Mouse (Mus musculus) retina, postnatal 7 days (tissue): ENCODE data around the gene Pthlh.
A peak's percentile ranks its signal among the peaks of the same experiment; 100 is the strongest.
"Not testable (repeated sequence)": the region's sequence is repeated elsewhere in the genome, so short reads cannot be mapped to it uniquely, and the experiment has no call there.

Source experiments
- DNase-seq: peaks from one replicate; pipeline ENCODE4 v3.0.0-alpha.2; 2012; ENCODE audit warnings: low read depth, low spot score

The Pthlh gene

DNA sequence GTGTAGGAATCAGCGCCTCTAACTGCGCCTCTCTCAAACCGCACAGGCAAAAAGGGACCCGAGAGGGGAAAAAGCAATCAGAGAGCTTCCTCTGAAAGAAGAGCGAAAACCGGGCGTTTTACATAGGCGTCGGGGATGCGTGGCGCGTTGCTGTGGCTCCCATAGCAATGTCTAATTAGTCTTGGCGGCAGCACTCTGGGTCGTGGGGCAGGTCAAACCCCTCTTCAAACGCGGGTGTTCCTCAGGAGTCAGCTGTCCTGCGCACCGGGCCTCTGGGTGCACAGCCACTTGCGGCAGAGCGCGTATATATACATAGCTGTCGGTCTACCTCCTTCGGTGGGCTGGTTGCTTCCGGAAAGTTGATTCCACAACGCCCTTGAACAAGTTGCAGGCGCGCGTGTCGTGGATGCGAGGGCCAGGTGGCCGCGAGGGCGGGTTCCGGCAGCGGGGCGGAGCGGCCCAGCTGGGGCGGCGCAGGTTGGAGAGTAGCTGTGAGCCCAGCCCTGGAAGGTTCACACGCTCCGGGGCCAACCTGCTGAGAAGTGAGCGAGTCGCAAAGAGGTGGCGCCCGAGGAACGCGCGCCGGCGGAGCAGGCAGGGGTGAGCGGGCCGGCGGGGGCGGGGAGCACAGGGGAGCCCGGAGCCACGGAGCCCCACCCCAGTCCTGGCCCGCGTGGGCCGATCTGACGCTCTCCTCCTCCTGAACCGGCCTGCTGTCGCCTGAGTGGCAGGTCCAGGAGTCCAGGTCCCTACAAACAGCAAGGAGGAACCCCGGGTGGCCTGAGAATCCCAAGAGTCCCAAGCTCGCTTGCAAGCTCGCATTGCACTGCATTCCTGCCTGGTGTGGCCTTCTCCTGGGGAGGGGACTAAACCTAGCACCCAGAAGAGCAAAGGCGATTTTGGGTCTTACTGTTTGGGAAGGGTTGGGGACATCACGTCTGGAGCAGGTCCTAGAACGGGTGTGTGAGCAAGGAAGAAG lies at the start of gene Pthlh:
Gene Pthlh (minus strand): TSS at position 597 of the 979 bp plus-strand sequence.
- peak; percentile 25 for DNase-seq

DNA sequence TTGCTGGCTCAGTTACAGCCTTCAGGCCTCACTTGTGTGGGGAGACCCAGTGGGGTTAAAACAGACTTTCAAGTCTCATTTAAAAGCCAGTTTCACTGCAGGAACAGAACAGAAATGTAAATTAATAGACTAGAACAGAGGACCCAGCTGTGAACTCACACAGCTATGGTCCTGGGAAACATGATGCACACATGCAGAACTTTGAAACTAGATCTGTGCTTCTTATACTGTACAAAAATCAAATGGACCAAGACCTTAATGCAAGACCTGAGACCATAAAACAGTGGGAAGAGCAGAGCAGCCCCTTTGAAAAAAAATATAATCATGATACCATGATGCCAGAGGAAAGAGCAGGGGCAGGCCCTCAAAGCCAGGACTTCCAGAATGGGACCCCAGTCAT lies 49.3 kb upstream of the Pthlh start:
- DNase-seq: no peak

DNA sequence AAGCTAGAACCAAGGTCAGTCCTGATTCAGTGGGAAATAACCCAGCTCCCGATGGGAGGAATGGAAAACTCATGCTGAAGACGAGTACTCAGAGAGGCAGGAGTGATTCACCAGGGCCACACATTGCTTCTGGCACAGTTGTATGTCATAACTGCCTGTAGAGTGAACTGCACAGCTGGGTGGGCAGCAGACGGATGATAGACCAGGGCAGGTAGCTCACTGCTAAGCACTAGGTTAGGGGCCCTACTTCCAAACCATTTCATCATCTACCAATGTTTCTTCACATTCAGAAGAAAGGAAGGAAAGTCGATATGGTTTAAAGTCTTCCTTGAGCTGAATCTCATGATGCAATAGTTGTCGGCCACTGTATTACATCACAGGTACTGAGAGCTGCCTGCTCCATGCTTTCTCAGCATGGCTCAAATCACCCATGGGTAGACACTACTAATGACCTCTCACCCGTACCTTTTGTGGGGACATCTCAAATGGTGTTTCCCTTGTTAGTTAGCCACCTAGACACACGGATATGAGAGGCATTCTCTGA lies 46.5 kb upstream of the Pthlh start:
- DNase-seq: no peak

DNA sequence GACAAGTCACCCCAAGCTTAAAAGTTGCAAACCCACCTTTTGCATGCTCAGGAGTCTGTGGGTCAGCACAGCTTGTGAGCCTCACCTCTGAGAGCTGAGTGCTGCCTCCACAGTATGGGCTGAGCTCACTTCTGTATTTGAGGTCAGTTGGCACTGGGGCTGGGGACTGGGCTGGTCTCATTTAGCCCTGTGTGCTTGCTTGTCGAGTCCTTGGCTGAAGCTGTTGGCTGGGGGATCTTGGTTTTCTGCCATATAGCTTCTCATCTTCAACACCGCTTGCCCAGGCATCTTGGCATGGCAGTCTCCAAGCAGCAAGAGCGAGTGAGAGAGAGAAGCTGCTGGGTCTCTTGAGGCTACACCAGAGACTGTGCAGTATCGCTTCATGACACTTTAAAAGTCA lies 46.1 kb upstream of the Pthlh start:
- no peak for DNase-seq

DNA sequence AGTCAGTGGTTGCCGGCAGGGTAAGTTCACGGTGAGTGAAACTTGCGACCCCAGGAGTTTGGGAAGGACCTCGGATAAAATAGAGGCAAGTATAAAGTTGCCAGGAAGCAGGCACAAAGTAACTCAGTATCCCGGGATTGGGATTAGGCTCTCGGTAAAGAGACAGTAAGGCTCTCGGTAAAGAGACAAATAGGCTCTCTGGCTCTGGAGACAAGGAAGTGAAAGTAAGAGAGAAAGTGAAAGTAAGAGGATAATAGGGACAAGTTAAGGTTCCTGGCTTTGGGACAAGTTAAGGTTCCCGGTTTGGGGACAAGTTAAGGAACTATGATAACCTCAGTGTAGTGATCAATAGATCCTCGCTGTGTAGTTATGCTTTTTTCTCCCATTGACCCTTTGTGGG lies 40.3 kb upstream of the Pthlh start:
- DNase-seq: not testable (repeated sequence)

DNA sequence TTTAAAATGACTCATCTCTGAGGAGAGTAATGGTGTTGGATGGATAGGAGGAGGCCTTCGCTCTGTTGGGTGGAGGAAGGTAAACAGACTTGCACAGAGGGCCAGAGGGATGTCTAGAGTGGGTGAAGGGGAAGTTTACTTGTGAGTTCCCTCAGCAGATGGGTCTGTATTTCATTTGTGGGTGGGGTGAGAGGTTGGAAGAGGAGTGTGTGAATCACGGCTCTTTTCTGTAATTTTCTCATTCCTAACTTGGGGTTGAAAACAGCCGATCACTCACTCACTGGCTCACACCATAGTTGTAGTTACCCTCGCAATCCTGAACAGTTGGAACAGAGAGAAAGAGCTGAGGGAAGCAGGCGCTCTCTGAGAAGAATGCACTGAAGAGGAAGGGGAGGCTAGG lies 35.6 kb upstream of the Pthlh start:
- DNase-seq: no peak

DNA sequence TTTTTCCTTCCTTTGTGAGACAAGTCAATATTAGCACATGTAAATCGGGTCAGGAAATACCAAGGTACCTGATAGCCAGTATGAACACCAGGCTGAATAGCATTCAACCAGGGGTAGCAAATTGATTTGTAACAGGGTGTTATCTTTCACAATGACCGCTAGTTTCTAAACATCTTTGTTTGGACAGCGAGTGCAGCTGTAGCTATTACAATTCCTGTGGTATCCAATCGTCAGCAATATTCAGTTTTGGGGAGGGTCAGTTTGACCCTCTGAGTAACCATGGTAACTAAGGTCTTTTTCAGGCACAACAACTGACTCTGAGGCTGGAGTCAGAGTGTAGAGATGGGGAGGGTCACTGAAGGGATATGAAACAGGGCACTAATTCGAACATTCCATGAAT lies 15.3 kb upstream of the Pthlh start:
- no peak for DNase-seq

DNA sequence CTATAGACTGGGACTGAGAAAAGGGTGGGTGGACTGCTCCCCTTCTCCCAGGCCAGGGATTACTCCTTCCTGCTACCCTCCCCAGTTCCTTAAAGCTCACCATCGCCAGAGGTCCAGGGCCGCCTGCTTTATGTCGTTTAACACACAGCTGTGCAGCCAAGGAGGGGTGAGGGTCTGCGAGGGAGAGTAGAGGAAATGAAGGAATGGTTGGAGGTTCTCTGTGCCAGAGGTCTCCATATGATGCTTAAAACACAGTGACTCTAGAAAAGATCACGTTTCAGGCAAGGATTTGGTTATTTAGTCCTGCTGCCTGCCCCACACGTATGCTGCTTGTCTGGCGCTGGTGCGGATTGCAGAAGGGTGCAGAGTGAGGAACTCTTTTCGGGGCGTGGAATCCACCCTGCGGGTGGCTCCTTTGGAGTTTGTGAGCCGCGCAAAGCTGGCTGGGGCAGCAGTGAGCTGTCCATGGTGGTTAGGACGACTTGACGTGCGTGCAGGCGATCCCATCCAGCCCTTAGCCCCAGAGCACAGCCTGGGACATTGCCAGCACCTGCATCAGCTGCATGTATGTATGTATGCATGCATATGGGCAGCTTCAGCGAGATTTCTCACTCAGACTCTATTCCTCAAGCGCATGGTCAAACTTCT lies 4.3 kb upstream of the Pthlh start:
- no peak for DNase-seq

DNA sequence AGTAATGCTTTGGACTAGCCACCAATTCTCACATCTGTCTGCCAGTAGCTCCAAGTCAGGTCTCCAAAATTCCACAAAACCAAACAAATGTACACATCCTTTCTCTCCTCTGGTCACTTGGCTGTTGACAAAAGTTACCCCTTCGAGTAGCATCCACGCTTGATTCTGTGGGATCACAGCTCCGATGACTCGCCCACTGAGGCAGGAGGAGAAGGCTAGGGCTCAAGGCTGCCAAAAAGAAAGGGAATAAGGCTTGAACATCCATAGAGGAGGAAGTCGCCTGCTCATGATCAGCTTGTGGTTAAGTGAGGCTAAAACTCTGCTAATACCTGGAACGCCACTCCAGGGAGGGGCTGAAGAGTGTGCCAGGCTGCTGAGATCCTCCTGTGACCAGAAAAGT lies 2.5 kb upstream of the Pthlh start:
- DNase-seq: no peak

DNA sequence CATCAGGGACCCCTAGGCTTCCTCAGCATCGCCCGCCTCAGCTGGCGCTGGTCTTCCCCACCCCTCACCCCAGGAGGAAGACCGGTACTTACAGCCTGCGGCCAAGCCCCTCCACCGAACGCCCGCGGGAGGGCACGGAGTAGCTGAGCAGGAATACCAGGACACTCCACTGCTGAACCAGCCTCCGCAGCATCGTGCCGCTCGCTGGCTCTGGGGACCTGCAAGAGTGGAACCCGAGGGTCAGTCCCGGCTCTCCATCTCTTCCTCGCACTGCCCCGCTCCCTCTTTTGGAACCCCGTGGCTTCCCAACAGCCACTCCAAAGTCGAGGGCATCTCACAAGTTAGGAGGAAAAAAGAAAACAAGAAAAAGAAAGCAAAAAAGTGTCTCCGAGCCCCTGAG lies 805 bp downstream of the Pthlh start:
- no peak for DNase-seq

DNA sequence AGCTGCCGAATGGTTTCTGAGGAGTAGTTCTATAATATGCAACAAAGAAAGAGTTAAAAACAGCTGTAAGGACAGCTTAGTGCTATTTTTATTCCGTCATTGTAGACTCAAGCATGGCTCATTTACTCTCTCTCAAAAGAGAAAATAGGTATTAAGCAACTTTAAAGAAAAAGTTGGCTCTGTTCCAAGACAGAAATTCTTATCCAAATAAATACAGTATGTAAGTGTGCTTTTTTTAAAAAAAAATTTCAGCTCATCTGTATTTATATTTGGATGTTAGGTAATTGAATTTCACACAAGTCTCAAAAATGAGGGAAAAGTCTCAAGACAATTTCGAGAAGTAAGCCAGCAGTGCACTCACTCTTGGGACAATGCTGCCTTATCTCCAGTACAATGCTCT lies 2.4 kb downstream of the Pthlh start:
- no peak for DNase-seq

DNA sequence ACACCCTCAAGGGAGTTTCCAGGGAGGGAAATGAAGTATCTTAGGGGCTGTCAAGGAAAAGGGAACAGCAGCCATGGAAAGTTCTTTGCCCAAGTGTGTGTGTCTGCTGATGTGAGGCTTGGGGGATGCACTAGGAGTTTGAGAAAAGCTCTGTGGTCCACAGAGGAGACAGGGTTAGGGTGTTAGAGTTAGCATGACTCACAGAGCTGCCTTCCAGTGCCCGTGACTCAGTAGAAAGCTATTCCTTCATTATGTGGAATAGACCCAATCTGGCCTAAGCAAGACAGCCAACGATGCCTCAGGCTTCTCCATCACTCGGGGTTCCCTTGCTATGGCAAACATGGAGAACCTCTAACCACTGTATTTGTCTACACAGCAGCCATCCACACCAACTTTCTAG lies 3.2 kb downstream of the Pthlh start:
- DNase-seq: no peak

DNA sequence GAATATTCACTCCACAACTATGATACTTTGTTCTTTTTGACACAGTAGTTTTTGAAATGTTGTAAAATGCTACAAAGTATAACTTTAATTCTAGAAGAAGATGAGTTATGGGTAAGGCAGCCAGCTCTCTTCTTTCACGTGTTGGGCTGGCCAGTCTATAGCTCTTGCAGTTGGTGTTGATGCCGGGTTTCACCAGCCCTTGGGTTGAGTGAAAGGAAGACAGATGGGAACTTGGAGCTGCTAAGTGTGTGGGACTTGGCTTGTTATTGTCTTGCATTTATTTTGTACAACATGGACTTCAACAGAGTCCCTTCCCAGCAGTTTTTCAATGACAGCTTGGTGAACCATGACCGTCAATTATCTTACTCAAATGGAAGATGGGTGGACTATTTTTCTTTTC lies 16.2 kb downstream of the Pthlh start:
- no peak for DNase-seq

DNA sequence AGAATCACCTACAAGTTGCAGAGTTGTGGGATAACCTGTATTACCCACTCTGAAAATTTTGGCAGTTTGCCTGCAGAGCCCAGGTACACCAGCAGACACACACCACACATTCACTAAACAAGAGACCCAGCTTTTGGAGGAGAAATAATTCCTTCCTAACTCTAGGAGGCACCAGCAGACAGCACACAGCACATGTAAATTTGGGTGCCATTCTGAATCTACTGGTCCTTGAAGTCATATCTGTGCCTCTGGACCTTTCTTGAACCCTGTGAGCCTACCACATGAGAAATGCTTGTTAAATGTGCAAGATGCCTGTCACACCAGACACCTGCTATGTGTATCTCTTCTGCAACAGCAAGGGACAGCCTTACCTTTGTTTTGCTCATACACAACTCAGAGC lies 19.7 kb downstream of the Pthlh start:
- no peak for DNase-seq

DNA sequence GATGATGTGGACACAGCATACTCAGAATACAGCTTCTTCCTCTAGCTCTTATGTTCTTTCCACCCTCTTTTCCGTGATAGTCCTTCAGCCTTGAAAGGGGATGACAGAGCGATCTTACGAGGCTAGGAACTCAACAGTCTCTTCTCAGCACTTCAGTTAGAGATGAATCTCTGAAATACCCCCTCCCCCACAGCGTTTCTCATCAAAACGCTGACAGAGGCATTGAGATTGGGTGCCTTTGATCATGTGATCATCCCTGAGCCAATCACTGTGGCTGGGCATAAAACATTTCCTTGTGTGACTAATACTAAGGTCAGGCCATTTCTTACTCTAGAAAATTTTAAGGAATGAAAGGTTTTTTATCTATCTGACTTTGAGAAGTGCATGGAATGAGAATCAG lies 20.3 kb downstream of the Pthlh start:
- DNase-seq: no peak

DNA sequence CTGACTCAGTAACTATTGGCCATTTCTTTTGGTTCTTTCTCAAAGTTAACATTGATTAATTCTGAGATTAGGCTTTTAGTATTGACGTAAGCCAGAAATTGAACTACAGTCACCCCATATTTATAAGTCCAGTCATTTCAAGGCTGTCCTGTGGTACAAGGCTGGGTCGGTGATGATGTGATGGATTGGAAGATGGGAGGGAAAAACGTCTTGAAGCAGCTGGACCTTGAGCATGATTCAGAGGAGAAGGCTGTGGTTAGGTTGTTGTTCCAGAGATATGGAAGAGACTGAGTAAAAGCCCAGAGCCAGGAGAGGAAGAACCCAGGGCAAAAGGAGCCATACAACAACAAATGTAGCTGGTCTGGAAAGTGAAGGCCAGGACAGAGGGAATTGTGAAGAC lies 22.4 kb downstream of the Pthlh start:
- DNase-seq: no peak

DNA sequence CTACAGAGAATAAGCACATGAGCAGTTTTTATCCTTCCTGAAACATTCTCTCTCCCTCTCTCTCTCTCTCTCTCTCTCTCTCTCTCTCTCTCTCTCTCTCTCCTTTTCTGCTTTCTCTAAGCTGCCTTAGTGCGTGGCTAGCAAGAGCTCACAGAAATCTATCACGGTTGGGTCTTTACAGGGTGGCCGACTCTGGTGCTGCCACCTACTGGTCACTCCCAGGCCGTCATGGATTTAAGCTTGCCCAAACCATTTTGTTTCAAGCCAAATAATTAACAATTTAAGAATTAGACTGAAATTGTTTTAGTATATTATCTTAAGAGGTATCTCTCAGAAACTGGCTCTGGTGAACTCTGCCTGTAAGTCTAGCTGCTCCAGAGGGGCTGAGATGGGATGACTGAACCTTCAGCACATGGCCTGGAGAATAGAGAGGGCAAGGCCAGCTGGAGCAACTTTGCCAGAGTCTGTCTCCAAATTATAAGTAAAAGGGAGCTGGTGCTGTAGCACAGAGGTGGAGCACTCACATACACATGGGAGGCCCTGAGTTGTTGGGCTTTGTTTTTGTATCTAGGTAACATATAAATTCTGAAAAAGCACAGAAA lies 23.7 kb downstream of the Pthlh start:
- peak; percentile 37 for DNase-seq

DNA sequence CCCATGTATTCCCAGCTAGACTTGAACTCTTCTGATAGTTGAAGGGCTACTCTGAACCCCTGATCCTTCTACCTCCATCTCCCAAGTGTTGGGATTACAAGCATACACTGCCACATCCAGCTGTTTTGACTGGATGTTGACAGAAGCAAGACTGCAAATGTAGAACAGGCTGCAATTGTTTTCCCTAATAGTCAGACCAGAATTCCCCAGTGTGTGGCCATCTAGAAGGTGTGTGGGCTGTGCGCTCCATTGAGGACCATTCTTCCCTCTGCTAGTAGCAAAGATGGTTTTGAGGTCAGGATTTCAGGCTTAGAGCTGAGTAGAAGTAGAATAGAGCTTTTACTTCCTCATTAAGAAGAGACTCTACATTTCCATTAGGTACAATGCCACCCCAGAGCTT lies 37.3 kb downstream of the Pthlh start:
- no peak for DNase-seq

DNA sequence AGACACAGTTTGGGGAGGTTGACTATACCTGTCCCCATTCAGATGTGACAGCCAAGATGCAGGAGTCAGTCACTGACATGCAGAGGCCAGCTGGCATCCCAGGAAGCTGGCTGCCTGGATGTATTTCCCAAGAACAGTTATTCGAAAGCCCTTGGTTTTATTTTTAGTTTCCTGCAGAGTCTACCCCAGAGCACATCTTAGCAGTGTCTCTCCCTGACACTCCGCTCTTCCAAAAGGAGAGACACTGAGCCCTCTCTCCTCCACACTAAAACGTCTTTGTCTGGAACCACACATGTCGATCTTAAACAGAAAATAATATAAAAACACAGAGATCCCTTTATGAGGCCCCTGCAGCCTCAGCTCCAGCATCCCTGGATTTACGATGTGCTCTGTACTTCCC lies 44.9 kb downstream of the Pthlh start:
- DNase-seq: no peak

DNA sequence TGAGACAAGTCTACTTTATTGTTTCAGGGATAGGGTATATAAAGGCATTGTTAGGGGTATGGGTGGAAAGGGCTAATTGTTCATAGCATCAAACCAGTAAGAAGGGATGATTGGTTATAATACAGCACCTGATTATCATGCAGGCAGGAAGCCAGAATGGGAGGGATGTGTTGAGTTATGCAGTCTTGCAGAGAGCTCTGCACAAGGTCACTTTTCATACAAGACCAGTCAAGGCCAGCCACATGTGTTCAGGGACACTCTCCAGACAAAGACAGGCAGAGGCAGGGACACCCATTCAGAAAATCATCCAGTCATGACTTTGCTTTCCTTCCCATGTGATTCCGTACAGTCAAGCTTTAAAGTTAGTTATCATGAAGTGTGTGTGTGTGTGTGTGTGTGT lies 47.8 kb downstream of the Pthlh start:
- no peak for DNase-seq

DNA sequence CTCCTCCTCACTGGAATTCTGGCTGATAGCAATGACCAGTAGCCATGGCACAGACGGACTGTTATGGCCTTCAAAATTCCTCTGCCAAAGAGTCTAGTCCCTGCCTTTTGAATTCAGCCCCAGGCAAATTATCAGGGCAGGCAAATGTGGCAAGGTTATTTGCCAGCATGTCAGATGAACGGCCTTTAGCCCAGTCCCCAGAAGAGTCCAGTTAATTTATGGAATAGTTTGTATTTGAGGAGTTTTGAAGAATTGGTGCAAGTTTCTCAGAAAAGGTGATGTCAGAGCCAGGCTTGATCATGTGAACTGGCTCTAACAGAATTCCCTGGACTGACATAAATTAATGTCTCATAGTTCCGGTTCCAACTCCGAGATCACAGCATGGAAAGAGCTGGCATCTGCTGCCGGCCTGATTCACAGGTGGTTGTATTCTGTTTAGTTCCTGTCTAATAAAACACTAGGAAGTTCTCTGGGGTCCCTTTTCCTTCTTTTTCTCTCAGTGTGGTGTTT lies 56.1 kb downstream of the Pthlh start:
- no peak for DNase-seq
